Mouse (Mus musculus): ENCODE measurements around the gene Asic2. TPM values are rescaled to one million over a fixed set of nuclear protein-coding genes. Genes with fewer than 3 reads are reported as not detected.
A peak's percentile ranks its signal among the peaks of the same experiment; 100 is the strongest.

Asic2 gene
- total and polyA plus RNA-seq, 3 experiments = not detected

GRCm38 (mm10) chr11:81587114-81587513, 381.1 kb downstream of the Asic2 start:
- no peaks in the 10 kb centered on the region for H3K36me3 ChIP-seq (ENCODE audit: control insufficient read depth in 1 of 2, insufficient read depth in 2 of 2, low read length in 2 of 2)
- H3K9ac ChIP-seq (ENCODE audit: control insufficient read depth, low read depth, low read length, poor library complexity, severe bottlenecking) = no peak overlapping the region
- H3K4me1 ChIP-seq (ENCODE audit: control insufficient read depth in 1 of 2, insufficient read depth in 2 of 2, low read length in 2 of 2) = no peaks in the 10 kb centered on the region
- no peak overlapping the region for H3K27ac ChIP-seq (ENCODE audit: control insufficient read depth, low read depth, low read length)
- H3K9me3 ChIP-seq (replicated peaks; ENCODE audit: insufficient read depth, low read length) = no peaks in the 10 kb centered on the region
- no peaks in the 10 kb centered on the region for H3K79me2 ChIP-seq (ENCODE audit: control insufficient read depth, insufficient read depth, low read length, poor library complexity)
- no peaks in the 10 kb centered on the region for H3K27me3 ChIP-seq (ENCODE audit: control insufficient read depth in 1 of 2, insufficient read depth in 2 of 2, low read length in 2 of 2)
- DNase-seq (ENCODE audit: low read depth, low spot score) = no peak
- TF ChIP-seq ZC3H11A (IDR thresholded peaks at IDR 0.05; ENCODE audit: low read depth, low read length) = no peak
- no peak for TF ChIP-seq POLR2AphosphoS2 (IDR thresholded peaks at IDR 0.05; ENCODE audit: low read length)
- TF ChIP-seq MXI1 (IDR thresholded peaks at IDR 0.05; ENCODE audit: low read depth, low read length) = no peak
- H3K4me3 ChIP-seq (ENCODE audit: control insufficient read depth in 1 of 2, insufficient read depth in 1 of 2, low read depth in 2 of 2, low read length in 2 of 2) = no peak overlapping the region

- Histone ChIP-seq H3K36me3 (ENCODE audit: control insufficient read depth in 1 of 2, insufficient read depth in 2 of 2, low read length in 2 of 2) (no peaks in the 10 kb centered on the region), H3K4me3 (ENCODE audit: control insufficient read depth in 1 of 2, insufficient read depth in 1 of 2, low read depth in 2 of 2, low read length in 2 of 2) (no peak overlapping the region), H3K9me3 (replicated peaks; ENCODE audit: insufficient read depth, low read length) (no peaks in the 10 kb centered on the region), H3K27me3 (ENCODE audit: control insufficient read depth in 1 of 2, insufficient read depth in 2 of 2, low read length in 2 of 2) (no peaks in the 10 kb centered on the region), H3K79me2 (ENCODE audit: control insufficient read depth, insufficient read depth, low read length, poor library complexity) (no peaks in the 10 kb centered on the region), H3K27ac (ENCODE audit: control insufficient read depth, low read depth, low read length) (no peak overlapping the region), H3K9ac (ENCODE audit: control insufficient read depth, low read depth, low read length, poor library complexity, severe bottlenecking) (no peak overlapping the region), H3K4me1 (ENCODE audit: control insufficient read depth in 1 of 2, insufficient read depth in 2 of 2, low read length in 2 of 2) (no peaks in the 10 kb centered on the region)
- no peak for DNase-seq (ENCODE audit: low read depth, low spot score)
- TF ChIP-seq TAL1 (IDR thresholded peaks at IDR 0.05; ENCODE audit: low read length) = no peak
- no peak for TF ChIP-seq RAD21 (IDR thresholded peaks at IDR 0.05; ENCODE audit: low read depth, low read length)
- no peak for TF ChIP-seq MXI1 (IDR thresholded peaks at IDR 0.05; ENCODE audit: low read depth, low read length)
Observed at GRCm38 (mm10) chr11:81584506-81584905, 383.8 kb downstream of the Asic2 start.

DNA sequence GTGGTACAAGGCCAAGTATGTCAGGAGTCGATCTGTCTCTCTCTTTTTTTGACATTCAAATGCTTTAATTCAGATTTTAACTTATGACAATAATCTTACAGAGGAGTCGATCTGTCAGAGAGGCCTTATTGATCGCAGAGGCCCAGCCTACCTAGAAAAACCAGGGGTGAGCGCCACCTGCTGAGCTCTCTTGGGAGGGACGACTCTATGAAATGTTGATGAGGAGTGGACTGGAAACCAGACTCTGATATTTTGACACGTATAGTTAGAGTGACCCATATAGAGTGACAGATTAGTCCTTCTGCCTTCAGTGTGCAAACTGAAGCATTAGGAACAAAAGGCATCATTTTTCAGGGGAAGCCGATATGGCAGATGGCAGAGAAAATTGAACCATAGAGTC, 385.1 kb downstream of the Asic2 start:
- Histone ChIP-seq H3K4me1 (ENCODE audit: control insufficient read depth in 1 of 2, insufficient read depth in 2 of 2, low read length in 2 of 2) (no peaks in the 10 kb centered on the region), H3K9ac (ENCODE audit: control insufficient read depth, low read depth, low read length, poor library complexity, severe bottlenecking) (no peak overlapping the region), H3K36me3 (ENCODE audit: control insufficient read depth in 1 of 2, insufficient read depth in 2 of 2, low read length in 2 of 2) (no peaks in the 10 kb centered on the region), H3K4me3 (ENCODE audit: control insufficient read depth in 1 of 2, insufficient read depth in 1 of 2, low read depth in 2 of 2, low read length in 2 of 2) (no peak overlapping the region), H3K27me3 (ENCODE audit: control insufficient read depth in 1 of 2, insufficient read depth in 2 of 2, low read length in 2 of 2) (no peaks in the 10 kb centered on the region), H3K27ac (ENCODE audit: control insufficient read depth, low read depth, low read length) (no peak overlapping the region), H3K79me2 (ENCODE audit: control insufficient read depth, insufficient read depth, low read length, poor library complexity) (no peaks in the 10 kb centered on the region), H3K9me3 (replicated peaks; ENCODE audit: insufficient read depth, low read length) (no peaks in the 10 kb centered on the region)
- DNase-seq (ENCODE audit: low read depth, low spot score) = no peak
- no peak for TF ChIP-seq GATA1 (IDR thresholded peaks at IDR 0.05; ENCODE audit: low read depth, low read length)
- 0 out of 6 replicates have a peak, but pooled peaks of 1 of the 3 experiments have one; percentile 10 for TF ChIP-seq CTCF (IDR thresholded peaks at IDR 0.05 in 2 of 3, conservative IDR thresholded peaks at IDR 0.05 in 1 of 3; ENCODE audit: control insufficient read depth in 1 of 3, insufficient read depth in 1 of 3, low read depth in 2 of 3, low read length in 3 of 3, poor library complexity in 1 of 3, severe bottlenecking in 1 of 3)

DNA sequence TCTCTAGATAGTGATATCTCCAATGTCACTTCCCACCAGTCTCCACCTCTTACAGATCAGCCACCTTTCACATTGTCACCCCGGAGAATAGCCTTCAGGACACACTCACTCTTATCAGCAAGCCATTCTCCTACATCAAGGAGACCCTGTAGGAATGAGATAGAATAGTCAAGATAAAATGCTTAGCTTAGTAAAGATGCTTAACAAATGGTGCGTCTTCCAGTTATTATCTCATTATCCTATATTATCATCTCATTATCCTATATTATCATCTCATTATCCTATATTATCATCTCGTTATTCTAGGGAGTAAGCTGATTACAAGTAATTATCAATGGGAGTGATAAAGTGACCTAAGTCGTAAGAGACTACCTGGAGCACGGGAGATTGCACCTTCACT, 386.1 kb downstream of the Asic2 start:
- Histone ChIP-seq H3K9ac (ENCODE audit: control insufficient read depth, low read depth, low read length, poor library complexity, severe bottlenecking) (no peak overlapping the region), H3K27me3 (ENCODE audit: control insufficient read depth in 1 of 2, insufficient read depth in 2 of 2, low read length in 2 of 2) (no peaks in the 10 kb centered on the region), H3K79me2 (ENCODE audit: control insufficient read depth, insufficient read depth, low read length, poor library complexity) (no peaks in the 10 kb centered on the region), H3K27ac (ENCODE audit: control insufficient read depth, low read depth, low read length) (no peak overlapping the region), H3K4me3 (ENCODE audit: control insufficient read depth in 1 of 2, insufficient read depth in 1 of 2, low read depth in 2 of 2, low read length in 2 of 2) (no peak overlapping the region), H3K36me3 (ENCODE audit: control insufficient read depth in 1 of 2, insufficient read depth in 2 of 2, low read length in 2 of 2) (no peaks in the 10 kb centered on the region), H3K9me3 (replicated peaks; ENCODE audit: insufficient read depth, low read length) (no peaks in the 10 kb centered on the region), H3K4me1 (ENCODE audit: control insufficient read depth in 1 of 2, insufficient read depth in 2 of 2, low read length in 2 of 2) (no peaks in the 10 kb centered on the region)
- DNase-seq (ENCODE audit: low read depth, low spot score) = no peak
- TF ChIP-seq POLR2AphosphoS2 (IDR thresholded peaks at IDR 0.05; ENCODE audit: low read length) = no peak
- TF ChIP-seq RAD21 (IDR thresholded peaks at IDR 0.05; ENCODE audit: low read depth, low read length) = no peak
